Mouse (Mus musculus) testis, adult 2 months (tissue): ENCODE results near the gene Arhgef2.

Source experiments
- CTCF ChIP-seq: fragments of 200-500 bp; IDR thresholded peaks from 2 replicates; pipeline ENCODE4 v1.5.1; 2012; ENCODE audit warnings: low read depth, mild to moderate bottlenecking, inconsistent platforms, low read length, moderate library complexity; ENCODE audit not compliant: control insufficient read depth, insufficient read depth, insufficient replicate concordance
- POLR2A ChIP-seq: fragments of 200-500 bp; IDR thresholded peaks from 2 replicates; pipeline ENCODE4 v1.6.1; 2012; ENCODE audit warnings: low read depth, mild to moderate bottlenecking, inconsistent platforms, low read length, moderate library complexity; ENCODE audit not compliant: control insufficient read depth

GRCm38 (mm10) chr3:88629244-88629643 is 23.5 kb downstream of the Arhgef2 start:
- TF ChIP-seq CTCF (no peak), POLR2A (no peak)
